Mouse (Mus musculus) MEL-GATA-1-ER (cell line): Measurements from ENCODE around the gene Foxb1.

Experiments used
- DNase-seq: peaks from one replicate; pipeline ENCODE4 v3.0.0-alpha.2; 2012; ENCODE audit warnings: low read depth; ENCODE audit errors: extremely low read depth

Foxb1 gene

GRCm38 (mm10) chr9:69760371-69761301 lies at the start of gene Foxb1:
Gene Foxb1 (minus strand): TSS chr9:69760940.
- no peak for DNase-seq

GRCm38 (mm10) chr9:69790562-69790961 lies 29.8 kb upstream of the Foxb1 start:
- no peak for DNase-seq

GRCm38 (mm10) chr9:69779996-69780395 lies 19.3 kb upstream of the Foxb1 start:
- no peak for DNase-seq

- no peak for DNase-seq
Measured at GRCm38 (mm10) chr9:69769949-69770585, 9.3 kb upstream of the Foxb1 start.

GRCm38 (mm10) chr9:69769091-69769948 lies 8.6 kb upstream of the Foxb1 start:
- DNase-seq = no peak

GRCm38 (mm10) chr9:69768136-69768875 lies 7.6 kb upstream of the Foxb1 start:
- DNase-seq = no peak

GRCm38 (mm10) chr9:69767421-69767820 lies 6.7 kb upstream of the Foxb1 start:
- DNase-seq = no peak

GRCm38 (mm10) chr9:69766936-69767335 lies 6.2 kb upstream of the Foxb1 start:
- DNase-seq = no peak

GRCm38 (mm10) chr9:69766301-69766700 lies 5.6 kb upstream of the Foxb1 start:
- no peak for DNase-seq

- DNase-seq = no peak
Measured at GRCm38 (mm10) chr9:69765483-69766050, 4.8 kb upstream of the Foxb1 start.

- no peak for DNase-seq
Measured at GRCm38 (mm10) chr9:69764586-69765482, 4.1 kb upstream of the Foxb1 start.

- DNase-seq = no peak
Measured at GRCm38 (mm10) chr9:69763681-69764585, 3.2 kb upstream of the Foxb1 start.

GRCm38 (mm10) chr9:69762703-69763102 lies 2.0 kb upstream of the Foxb1 start:
- no peak for DNase-seq

- DNase-seq = no peak
Measured at GRCm38 (mm10) chr9:69762221-69762620, 1.5 kb upstream of the Foxb1 start.

GRCm38 (mm10) chr9:69761569-69761968 lies 829 bp upstream of the Foxb1 start:
- DNase-seq = no peak

- no peak for DNase-seq
Measured at GRCm38 (mm10) chr9:69759721-69760221, 969 bp downstream of the Foxb1 start.

- DNase-seq = no peak
Measured at GRCm38 (mm10) chr9:69758946-69759615, 1.7 kb downstream of the Foxb1 start.

- no peak for DNase-seq
Measured at GRCm38 (mm10) chr9:69758506-69758905, 2.2 kb downstream of the Foxb1 start.
